Mouse (Mus musculus): ENCODE data around the gene Hoxc13. TPM values are rescaled to one million over a fixed set of nuclear protein-coding genes. Genes with fewer than 3 reads are reported as not detected.

Gene Hoxc13
- total and polyA plus RNA-seq, 3 experiments: not detected

- TF ChIP-seq GABPA (IDR thresholded peaks at IDR 0.05; ENCODE audit: low read depth, low read length): peak; percentile 35; the same call in 1 of the 2 replicates
- peak; percentile 88 for TF ChIP-seq JUND (IDR thresholded peaks at IDR 0.05; ENCODE audit: low read depth, low read length)
- TF ChIP-seq POLR2AphosphoS5 (IDR thresholded peaks at IDR 0.05; ENCODE audit: borderline replicate concordance, low read depth, low read length): no peak
- peak; percentile 90 for TF ChIP-seq ZC3H11A (IDR thresholded peaks at IDR 0.05; ENCODE audit: low read depth, low read length)
- no peak; the same call in 1 of the 2 replicates for TF ChIP-seq ZNF384 (IDR thresholded peaks at IDR 0.05; ENCODE audit: low read depth, low read length)
Measured at GRCm38 (mm10) chr15:102965892-102966775, 45.2 kb downstream of the Hoxc13 start (continued).

- Histone ChIP-seq H3K27ac (ENCODE audit: control insufficient read depth, low read depth, low read length) (peak within 1 kb of the TSS; percentile 82), H3K4me3 (ENCODE audit: control insufficient read depth in 1 of 2, insufficient read depth in 1 of 2, low read depth in 2 of 2, low read length in 2 of 2) (peak within 1 kb of the TSS; percentile 84 to 97)
- TF ChIP-seq CTCF (IDR thresholded peaks at IDR 0.05 in 2 of 3, conservative IDR thresholded peaks at IDR 0.05 in 1 of 3; ENCODE audit: control insufficient read depth in 1 of 3, insufficient read depth in 1 of 3, low read depth in 2 of 3, low read length in 3 of 3, poor library complexity in 1 of 3, severe bottlenecking in 1 of 3): peak in 1 of 3 experiments; percentile 3; a peak in 2 of 6 replicates
- peak; percentile 45; the same call in 1 of the 2 replicates for TF ChIP-seq KAT2A (conservative IDR thresholded peaks at IDR 0.05; ENCODE audit: low read depth, low read length)
- TF ChIP-seq POLR2A (IDR thresholded peaks at IDR 0.05; ENCODE audit: control insufficient read depth in 1 of 2, insufficient read depth in 1 of 2, low read depth in 1 of 2, low read length in 2 of 2, poor library complexity in 1 of 2): peak in 1 of 2 experiments; percentile 52; a peak in 1 of 4 replicates
- TF ChIP-seq TBP (IDR thresholded peaks at IDR 0.05; ENCODE audit: low read depth, low read length): peak; percentile 6; the same call in 1 of the 2 replicates
- peak; percentile 2; the same call in 1 of the 2 replicates for TF ChIP-seq SMC3 (IDR thresholded peaks at IDR 0.05; ENCODE audit: low read depth, low read length)
- peak; percentile 3; the same call in 1 of the 2 replicates for TF ChIP-seq TCF12 (IDR thresholded peaks at IDR 0.05; ENCODE audit: low read depth, low read length)
- TF ChIP-seq HCFC1 (IDR thresholded peaks at IDR 0.05; ENCODE audit: low read depth, low read length): 0 out of 2 replicates have a peak, but pooled peaks have one; percentile 8
- TF ChIP-seq MYB (IDR thresholded peaks at IDR 0.05; ENCODE audit: low read depth, low read length): 0 out of 2 replicates have a peak, but pooled peaks have one; percentile 6
- no peak for TF ChIP-seq GATA1 (IDR thresholded peaks at IDR 0.05; ENCODE audit: low read depth, low read length)
- peak; percentile 19; the same call in 1 of the 2 replicates for TF ChIP-seq NELFE (IDR thresholded peaks at IDR 0.05; ENCODE audit: low read depth, low read length)
- TF ChIP-seq ELF1 (IDR thresholded peaks at IDR 0.05; ENCODE audit: low read depth, low read length): no peak
- TF ChIP-seq MAX (IDR thresholded peaks at IDR 0.05; ENCODE audit: low read length): peak; percentile 76
- no peak for TF ChIP-seq USF2 (IDR thresholded peaks at IDR 0.05; ENCODE audit: borderline replicate concordance in 1 of 2, insufficient read depth in 1 of 2, low read depth in 1 of 2, low read length in 2 of 2)
- peak; percentile 92 for TF ChIP-seq MAZ (IDR thresholded peaks at IDR 0.05; ENCODE audit: low read depth, low read length)
Measured at GRCm38 (mm10) chr15:102966776-102967311, 45.9 kb downstream of the Hoxc13 start, which contains the start of gene Hoxc10. TSS of gene Hoxc10 (plus strand) at chr15:102966796.

More at GRCm38 (mm10) chr15:102966776-102967311, 45.9 kb downstream of the Hoxc13 start, which contains the start of gene Hoxc10:
- H3K27me3 ChIP-seq (ENCODE audit: control insufficient read depth in 1 of 2, insufficient read depth in 2 of 2, low read length in 2 of 2): peaks cover 8 to 15% of the 10 kb centered on the region in 2 experiments
- H3K79me2 ChIP-seq (ENCODE audit: control insufficient read depth, insufficient read depth, low read length, poor library complexity): peaks cover 31% of the 10 kb centered on the region
- peaks cover 12 to 19% of the 10 kb centered on the region in 2 experiments for H3K4me1 ChIP-seq (ENCODE audit: control insufficient read depth in 1 of 2, insufficient read depth in 2 of 2, low read length in 2 of 2)
- H3K9ac ChIP-seq (ENCODE audit: control insufficient read depth, low read depth, low read length, poor library complexity, severe bottlenecking): peak within 1 kb of the TSS; percentile 93
- peak; percentile 87 for DNase-seq (ENCODE audit: low read depth, low spot score)
- no peaks in the 10 kb centered on the region for H3K9me3 ChIP-seq (replicated peaks; ENCODE audit: insufficient read depth, low read length)
- H3K36me3 ChIP-seq (ENCODE audit: control insufficient read depth in 1 of 2, insufficient read depth in 2 of 2, low read length in 2 of 2): peaks cover 0 to 18% of the 10 kb centered on the region in 2 experiments; a peak in 2 of 4 replicates

Measured in MEL (cell line).